Mouse (Mus musculus) mature B cell (primary cell): ENCODE data around the gene Acad11.

Experiments used
- in situ Hi-C: fragments of 300-500 bp; cut with MboI; formaldehyde crosslinking; loops from 2 replicates; pipeline ENCODE4 v1.14.3; 2019

Acad11 gene

DNA sequence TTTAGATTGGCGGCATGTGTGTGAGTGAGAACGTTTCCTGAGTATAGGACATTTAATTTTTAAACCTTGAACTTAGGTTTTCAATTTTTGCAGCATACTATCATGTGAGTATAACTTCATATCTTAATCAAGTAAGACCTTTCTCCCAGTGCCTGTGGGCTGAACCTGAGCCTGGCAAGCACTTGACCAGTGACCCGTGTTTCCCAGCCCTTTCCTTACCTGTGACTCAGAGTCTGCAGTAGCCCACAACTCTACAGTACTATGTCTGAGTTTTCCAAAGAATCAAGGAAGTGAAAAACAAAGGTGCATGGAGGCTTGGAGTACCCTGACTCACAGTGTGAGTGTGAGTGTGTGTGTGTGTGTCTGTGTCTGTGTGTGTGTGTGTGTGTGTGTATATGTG is 16.9 kb downstream of the Acad11 start:
- in situ Hi-C loops: no loop called here

DNA sequence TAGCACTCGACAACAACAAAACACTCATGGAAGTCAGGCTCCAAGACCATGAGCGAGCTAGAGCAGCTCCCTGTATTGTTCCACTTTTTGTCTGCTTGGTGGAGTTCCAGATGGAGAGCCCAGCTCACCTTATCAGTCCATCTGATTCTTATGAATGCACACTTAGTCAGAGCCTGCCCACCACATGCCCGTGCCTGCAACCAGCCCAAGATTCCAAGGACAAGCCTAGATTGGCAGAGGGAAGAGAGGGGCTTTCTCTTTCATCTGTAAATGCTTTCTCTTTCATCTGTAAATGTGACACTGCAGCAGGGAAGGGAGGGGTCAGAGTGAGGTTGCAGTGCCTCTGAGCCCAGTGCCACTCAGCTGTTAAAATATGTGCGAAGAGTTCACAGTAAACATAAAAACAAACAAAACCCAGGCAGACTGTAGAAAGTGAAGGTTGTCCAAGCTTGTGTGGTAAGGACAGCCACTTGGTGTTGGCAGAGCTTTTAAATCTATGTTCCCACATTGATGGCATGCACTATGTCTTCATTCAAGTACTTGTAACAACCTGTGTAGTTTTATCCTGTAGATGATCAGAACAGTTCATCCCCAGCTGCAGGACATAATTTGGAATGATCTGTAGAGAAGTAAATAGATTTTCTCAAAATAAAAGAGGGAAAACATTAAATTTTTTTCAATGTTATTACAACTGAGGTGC is 22.7 kb downstream of the Acad11 start:
- in situ Hi-C loops: no loop called here

DNA sequence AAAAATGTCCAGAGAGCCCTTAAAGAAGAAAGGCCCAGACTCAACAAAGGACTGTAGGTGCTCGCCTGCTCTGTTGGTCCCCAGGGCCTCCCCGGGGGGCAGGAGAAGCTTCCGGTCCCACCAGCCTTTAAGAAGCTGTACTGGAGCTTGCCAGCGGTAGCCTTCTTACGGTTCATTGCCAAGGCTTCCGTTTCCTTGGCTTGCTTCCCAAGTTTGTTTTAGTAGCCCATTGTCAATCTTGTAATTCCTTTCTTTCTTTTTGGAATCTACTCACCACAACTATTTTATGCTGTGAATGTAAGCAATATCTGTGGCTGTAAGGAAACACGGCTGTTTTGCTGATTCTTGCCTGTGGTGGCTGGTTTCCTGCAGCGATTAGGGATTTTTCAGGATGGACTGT is 25.4 kb downstream of the Acad11 start:
- in situ Hi-C loops: no loop called here

DNA sequence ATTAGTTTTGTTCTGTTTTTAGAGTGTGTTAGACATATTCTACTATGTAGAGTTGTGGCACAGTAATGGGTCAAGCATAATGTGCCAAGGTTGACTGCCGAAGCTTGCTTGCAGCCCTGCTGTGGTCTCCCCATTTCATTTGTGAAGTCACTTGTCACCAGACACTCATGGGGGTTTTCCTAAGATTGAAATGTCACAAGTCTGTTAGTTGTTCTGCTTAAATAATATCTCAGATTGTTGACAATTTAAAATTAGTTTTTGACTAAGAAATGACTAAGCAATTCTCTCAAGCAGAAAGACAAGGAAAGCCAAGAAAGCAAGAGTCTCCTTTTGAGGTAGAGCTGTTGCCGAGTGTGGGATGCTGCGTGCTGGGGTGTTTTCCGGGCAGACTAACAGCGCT is 29.8 kb downstream of the Acad11 start:
- in situ Hi-C loops: no loop called here

DNA sequence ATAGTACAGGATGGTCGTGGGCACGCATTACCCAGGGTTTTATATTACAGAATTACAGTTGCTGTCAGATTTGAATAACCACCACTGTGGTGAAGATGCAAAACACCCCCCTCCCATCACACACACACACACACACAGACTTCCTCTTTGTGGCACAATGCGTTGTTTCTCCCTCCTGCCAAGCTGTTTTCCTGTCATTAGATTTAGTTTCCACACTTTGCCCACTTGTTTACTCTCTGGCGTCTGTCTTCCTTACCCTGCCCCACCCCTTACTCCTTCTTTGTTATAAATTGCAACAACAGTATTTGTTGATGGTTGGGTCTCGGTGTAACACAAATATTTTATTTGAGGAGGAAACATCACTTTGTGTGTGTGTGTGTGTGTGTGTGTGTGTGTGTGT is 35.1 kb downstream of the Acad11 start:
- in situ Hi-C loops: no loop called here

DNA sequence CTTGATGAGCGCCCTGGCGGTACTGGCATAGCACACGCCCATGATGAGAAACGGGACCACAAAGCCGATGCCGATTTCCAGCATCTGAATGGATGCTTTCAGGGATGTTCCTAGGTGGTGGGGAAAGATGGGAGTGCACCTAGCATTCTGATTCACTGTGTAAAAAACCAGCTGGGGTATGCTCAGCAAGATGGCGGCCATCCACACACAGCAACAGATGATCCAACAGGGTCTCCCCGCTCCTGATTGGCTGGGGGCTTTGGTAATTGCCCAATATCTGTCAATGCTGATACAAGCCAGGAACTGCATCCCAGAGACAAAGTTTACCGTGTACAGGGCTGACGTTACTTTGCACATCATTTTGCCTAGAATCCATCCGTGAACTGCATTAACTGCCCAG is 35.9 kb downstream of the Acad11 start:
- in situ Hi-C loops: no loop called here

DNA sequence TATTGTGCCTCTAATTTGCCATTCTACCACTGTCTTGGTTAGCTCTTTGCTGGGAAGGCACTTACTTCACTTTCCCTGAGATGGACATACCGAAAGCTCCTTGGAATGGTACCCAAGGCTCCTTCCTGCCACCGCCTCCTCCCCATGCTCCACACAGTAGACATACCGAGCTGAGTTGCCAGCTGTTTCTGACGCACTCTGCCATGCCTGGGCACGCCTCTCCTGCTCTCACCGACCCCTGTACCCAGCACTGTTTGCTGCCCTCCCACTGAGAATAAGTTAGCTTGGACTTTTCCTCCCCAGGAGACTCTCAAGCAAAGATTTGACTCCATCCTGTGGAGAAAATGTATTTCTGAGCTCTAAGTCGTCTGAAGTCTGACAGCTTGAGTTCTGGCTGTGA is 37.6 kb downstream of the Acad11 start:
- in situ Hi-C loops: no loop called here

DNA sequence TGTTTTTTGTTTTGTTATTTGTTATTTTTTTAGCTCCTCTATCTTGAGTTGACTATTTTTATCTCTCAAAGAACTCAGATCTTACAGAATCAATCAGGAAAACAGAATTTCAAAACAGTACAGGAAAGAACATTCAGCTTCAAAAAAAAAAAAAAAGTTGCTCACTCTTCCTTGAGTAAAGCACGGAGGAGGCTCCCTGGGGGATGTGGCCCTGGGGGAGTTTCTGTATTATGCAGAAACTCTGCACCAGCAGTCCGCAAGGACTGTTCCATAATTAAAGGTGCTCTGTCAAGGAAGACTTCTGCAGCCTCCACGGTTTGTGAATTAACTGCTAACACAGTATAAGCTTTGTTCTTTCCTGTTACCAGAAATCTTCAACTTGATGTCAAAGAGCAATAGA is 38.3 kb downstream of the Acad11 start:
- in situ Hi-C loops: no loop called here

DNA sequence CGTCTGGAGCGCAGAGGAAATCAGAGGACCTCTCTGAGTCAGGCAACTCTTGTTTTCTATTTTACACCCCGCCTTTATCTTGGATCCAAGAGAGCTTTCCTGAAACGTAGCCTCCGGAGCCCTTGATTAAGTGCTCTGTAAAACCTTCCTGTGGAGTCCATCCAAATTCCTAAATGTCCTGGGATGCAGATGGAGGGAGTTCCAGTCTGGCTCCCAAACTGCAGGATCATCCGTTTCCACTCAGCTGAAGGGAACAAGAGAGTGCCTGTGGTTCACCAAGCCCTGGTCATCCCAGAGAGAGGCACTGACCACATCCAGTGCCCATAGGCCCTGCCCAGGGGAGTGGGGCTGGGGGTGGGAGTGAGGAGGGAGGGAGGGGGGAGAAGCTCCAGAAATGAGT is 39.1 kb downstream of the Acad11 start:
- in situ Hi-C loops: no loop called here

DNA sequence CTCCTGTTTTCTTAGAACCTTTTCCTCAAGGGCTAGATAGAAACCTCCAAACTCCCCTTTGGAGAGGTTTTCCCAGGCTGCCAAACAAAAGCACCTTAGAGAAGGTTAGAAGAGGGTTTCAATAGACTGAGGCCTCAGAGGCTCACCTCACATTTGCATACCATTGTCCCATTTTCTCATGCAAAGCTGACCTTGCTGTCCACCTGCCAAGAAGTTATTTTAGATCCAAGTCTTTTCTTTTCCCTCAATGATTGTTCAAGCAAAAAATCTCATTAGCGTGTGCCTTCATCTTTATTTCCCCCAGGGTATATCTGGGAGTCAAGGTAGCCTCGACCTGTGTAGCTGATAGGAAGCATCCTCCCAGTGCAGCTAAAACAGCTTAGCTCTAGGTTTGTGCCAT is 39.7 kb downstream of the Acad11 start:
- in situ Hi-C loops: no loop called here

DNA sequence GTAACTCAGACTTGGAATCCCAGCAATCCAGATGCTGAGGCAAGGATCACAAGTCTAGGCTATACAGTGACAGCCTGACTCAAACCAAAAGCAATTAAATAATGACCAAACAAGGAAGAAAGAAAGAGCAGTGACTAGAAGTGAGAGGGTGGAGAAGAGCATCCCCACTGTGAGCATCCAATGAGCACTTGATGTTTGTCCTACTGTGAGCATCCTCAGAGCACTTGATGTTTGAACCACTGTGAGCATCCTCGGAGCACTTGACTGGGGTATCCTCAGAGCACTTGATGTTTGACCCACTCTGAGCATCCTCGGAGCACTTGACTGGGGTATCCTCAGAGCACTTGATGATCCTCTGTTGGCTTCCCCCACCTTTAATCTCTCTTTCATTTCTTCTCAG is 41.8 kb downstream of the Acad11 start:
- in situ Hi-C loops: no loop called here

DNA sequence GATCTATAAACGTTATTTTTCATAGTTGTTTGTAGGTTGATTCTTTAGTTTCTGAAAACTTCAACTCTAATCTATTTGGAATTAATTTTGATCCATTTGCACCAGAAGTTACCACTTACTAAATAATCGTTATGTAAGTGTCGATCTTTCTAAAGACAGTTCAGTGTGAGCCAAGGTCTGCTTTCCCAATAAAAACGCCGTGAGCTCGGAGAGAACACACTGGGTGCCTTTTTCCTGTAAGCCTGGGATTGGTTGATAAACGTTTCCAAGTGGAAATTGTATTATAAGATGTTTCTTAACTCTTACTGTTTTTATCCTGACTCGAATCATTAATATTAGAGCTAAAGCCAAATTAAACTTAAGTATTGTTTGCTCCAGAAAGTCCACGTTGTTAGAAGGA is 43.8 kb downstream of the Acad11 start:
- in situ Hi-C loops: no loop called here

DNA sequence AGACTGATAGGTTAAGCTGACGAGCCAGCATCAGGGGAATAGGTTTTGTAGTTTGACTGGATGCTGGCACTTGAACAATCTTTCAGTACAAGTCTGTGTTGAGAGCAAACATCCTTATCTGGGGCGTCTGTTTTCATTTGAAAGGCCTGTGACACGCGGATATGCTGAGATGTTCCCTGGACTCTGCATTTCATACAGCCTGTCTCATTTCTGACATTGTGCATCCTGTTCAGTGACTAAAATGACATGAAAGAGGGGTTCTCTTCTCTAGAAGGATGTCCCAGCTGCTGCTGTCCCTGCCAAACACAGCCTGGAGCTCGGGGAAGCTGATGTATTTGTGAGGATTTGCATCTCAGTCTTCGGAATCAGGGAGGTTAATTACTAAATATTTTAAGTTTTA is 44.3 kb downstream of the Acad11 start:
- in situ Hi-C loops: no loop called here

DNA sequence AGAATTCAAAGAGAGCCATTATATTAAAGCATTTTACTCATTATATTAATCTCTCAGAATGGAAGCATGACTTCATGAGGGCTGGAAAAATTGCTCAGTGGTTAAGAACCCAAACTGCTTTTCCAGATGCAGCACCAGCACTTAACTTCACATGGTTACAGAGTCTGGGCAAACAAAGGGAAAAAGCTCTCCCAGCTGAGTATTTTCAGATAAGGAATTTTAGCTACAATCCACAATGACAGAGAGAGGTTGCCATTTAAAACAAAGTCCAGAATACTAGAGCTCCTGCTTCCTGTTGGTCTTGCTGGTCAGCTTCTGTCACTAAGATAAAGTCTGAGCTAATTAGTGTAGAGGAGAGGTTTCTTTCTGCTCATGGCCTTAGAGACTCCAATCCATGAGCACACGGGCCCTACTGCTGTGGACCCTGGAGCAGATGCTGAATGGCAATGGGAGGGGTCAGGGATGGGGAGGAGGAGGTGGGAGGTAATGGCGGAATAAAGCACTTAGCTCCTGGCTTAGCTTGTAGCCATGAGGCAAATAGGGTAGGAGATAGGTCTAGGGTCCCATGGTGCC is 45.5 kb downstream of the Acad11 start:
- in situ Hi-C loops: no loop called here

DNA sequence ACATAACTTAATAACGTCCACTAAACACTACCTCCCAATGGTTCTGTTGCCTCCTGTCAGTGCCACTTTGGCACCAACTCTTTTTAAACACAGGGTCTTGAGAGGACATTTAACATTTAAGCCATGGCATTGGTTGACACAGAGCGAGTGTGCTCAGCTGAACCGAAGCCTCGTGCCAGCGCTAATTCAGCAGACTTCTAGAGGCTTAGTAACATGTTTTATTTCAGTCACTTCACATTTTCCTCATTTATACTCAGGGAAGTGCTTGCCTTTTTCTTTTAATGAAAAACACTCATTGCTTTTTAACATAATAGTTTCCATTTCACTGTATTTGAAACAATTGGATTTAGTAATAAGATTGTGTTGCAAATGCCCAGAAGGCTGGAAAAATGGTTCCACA is 46.0 kb downstream of the Acad11 start:
- in situ Hi-C loops: no loop called here

DNA sequence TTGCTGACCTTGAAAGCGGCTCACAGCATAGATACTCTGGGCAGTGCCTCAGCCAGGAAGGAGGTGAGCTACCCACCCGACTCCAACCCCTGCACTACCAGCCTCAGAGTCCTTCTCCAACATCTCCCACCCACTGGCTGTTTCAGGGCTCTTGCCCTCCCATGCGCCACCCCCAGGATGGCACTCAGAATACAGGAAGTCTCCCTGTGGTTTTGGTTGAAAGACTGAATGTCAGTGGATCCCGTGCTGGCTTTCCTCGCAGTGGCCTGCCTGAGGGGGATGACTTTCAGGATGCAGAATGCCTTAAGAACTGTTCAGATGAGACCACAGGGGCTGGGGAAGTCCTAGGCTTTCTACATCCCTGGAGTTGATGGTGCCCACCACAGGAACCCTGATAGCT is 59.9 kb downstream of the Acad11 start:
- in situ Hi-C loops: no loop called here

DNA sequence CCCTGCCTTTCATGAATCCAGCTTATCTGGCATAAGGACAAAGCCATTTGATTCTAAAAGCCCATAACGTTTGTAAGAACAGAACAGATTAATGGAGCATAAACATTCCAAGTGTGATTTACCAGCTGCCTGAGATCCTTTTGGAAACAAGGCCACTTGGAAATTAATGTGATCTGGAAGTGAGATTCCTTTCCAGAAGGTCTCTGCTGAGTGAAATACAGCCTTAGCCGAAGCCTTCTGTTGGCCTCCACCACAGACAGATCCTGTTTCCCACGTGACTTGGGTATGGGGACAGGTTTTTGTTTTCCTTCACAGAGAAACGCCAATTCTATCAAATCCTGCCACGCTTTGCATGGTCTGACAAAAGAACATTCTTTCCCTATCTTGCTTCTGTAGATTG is 60.4 kb downstream of the Acad11 start:
- in situ Hi-C loops: no loop called here

DNA sequence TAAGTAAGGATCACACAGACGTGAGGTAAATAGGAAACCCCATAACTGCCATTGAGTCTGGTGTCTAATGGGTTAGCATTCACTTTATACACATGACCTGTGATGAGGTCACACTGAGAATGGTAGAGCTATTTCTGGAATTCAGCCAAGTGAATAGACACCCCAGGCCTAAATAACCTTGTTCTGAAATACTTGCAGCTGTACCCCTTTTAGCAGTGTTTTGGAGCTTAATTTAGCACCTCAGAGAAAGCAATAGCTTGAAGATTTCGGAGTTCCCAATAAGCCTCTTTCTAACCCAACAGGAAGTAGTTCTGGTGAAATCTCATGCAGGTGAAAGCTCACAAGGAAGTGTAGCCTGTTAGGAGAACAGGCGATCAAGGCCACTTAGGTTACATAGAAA is 63.7 kb downstream of the Acad11 start, which contains the start of gene Ackr4:
Gene Ackr4 (minus strand): TSS at position 101 of the 400 bp plus-strand sequence.
- in situ Hi-C loops: no loop called here

DNA sequence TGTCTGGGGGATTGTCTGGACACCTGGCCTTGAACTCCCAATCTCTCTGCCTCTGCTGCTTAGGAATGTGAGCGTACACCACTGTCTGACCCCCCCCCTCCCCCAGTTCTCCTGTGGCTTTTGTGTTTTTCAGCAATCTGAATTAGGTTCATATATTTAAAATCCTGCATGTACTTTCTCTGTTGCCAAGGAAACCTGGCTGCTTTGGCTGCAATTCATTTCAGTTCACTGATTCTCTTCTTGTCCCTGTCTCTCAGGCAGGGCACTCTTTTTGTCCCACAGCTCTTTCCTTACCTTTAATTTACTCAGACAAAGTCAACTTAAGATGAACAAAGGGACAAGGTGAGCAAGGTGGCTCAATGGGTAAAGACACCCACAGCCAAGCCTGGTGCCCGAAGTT is 64.9 kb downstream of the Acad11 start:
- in situ Hi-C loops: no loop called here

DNA sequence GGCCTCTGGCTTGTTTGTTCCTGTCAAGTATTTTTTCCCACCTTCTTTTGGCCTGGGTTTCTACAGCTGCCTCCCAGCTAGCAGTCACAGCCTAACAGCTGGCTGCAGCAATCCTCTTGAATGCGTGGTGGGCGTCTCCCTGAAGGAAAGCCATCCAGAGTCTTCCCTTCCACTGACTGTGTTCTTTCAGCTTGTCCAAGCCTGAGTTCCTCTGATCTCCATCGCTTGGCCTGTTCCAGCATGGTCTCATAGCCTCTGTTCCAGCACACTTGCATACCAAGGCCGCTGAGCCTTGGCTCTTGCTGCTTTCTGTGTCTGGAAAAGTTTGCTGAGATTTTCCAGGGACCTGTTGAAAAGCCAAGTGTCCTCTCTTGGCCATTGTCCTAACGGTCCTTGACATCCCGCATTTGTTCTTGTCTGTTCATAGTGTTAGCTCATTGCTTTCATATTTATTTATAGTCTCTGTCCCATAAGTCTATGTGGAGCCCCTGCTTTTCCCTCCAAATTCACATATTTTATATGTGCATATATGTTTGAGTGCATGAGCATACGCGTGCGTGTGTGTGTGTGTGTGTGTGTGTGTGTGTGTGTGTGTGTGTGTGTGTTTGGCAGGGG is 67.1 kb downstream of the Acad11 start:
- in situ Hi-C loops: no loop called here

DNA sequence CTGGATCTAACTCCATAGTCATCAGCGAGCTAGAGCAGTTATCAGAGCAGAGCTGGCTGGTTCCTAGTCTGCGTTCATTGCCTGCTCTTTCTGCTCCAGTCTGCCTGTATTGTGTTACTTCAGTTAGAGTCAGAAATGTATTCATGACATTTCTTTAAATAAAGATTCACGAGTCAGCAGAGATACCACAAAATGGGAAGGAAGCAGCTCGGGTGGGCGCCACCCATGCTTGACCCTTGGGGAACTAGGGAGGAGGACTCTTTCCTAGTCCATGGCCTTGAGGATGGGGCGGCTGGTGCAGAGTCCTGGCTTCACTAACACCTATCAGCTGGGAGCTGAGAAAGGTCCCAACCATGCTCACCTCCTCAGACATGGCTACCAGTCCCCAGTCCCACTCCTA is 77.2 kb downstream of the Acad11 start:
- in situ Hi-C loops: no loop called here

DNA sequence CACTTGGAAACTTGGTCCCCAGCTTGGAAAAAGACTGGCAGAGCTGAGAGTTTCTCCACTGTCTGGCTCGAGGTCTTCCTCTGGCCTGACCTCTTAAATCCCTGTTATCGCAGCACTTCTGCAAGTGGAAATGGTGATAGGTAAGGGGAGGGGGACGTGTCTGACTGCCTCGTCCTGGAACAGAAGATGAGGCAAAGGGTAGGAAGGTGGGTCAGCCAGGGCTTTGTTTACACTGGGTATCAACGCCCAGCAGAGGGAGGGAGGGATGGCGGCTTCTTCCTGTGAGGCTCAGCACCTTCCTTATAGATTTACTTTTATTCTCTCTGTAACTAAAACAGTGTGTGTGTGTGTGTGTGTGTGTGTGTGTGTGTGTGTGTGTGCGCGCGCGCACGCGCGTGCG is 79.6 kb downstream of the Acad11 start:
- in situ Hi-C loops: no loop called here

DNA sequence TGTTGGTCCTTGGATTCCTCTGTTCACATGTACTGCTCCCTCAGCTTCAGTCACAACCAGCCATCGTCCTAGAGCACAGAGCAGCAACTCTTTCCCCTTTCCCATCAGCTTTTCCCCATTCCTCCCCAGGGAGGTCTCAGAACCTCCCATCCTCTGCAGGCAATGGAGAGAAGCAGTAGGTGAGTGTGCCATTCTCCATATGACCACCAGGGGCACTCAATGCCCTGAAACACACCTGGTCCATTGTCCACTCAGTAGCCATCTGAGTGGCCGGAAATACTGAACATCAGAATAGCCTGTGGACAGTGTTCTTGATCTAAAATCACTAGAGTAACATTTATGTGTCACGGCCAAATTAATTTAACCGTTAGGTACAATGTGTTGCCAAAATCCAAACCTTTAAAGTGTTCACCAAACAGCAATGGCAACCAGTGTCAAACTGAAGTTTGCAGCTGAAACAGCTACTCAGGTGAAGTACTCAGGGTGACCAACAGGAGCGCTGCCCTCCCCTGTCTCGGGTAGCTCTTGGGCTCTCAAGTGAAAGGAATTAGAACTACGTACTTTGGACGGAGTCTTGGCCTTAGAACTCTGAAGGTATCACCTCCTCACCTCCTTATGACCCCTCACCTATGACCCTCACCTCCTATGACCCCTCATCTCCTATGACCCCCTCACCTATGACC is 81.3 kb downstream of the Acad11 start:
- in situ Hi-C loops: no loop called here
